Mouse (Mus musculus): Measurements from ENCODE around the gene Pgm5. TPM values are rescaled to one million over a fixed set of nuclear protein-coding genes. Genes with fewer than 3 reads are reported as not detected.

Gene Pgm5
- total and polyA plus RNA-seq, 3 experiments, result not detected

GRCm38 (mm10) chr19:24779996-24780395 is 81.7 kb downstream of the Pgm5 start:
- Histone ChIP-seq H3K9me3 (replicated peaks; ENCODE audit: insufficient read depth, low read length) (no peaks in the 10 kb centered on the region), H3K9ac (ENCODE audit: control insufficient read depth, low read depth, low read length, poor library complexity, severe bottlenecking) (no peak overlapping the region), H3K4me1 (ENCODE audit: control insufficient read depth in 1 of 2, insufficient read depth in 2 of 2, low read length in 2 of 2) (no peaks in the 10 kb centered on the region), H3K27me3 (ENCODE audit: control insufficient read depth in 1 of 2, insufficient read depth in 2 of 2, low read length in 2 of 2) (peaks cover 0 to 1% of the 10 kb centered on the region in 2 experiments; a peak in 2 of 4 replicates), H3K79me2 (ENCODE audit: control insufficient read depth, insufficient read depth, low read length, poor library complexity) (no peaks in the 10 kb centered on the region), H3K27ac (ENCODE audit: control insufficient read depth, low read depth, low read length) (no peak overlapping the region), H3K36me3 (ENCODE audit: control insufficient read depth in 1 of 2, insufficient read depth in 2 of 2, low read length in 2 of 2) (no peaks in the 10 kb centered on the region), H3K4me3 (ENCODE audit: control insufficient read depth in 1 of 2, insufficient read depth in 1 of 2, low read depth in 2 of 2, low read length in 2 of 2) (no peak overlapping the region)
- TF ChIP-seq USF2 (IDR thresholded peaks at IDR 0.05; ENCODE audit: borderline replicate concordance in 1 of 2, insufficient read depth in 1 of 2, low read depth in 1 of 2, low read length in 2 of 2), result no peak
- TF ChIP-seq BHLHE40 (IDR thresholded peaks at IDR 0.05; ENCODE audit: borderline replicate concordance, low read depth, low read length), result no peak
- TF ChIP-seq MYB (IDR thresholded peaks at IDR 0.05; ENCODE audit: low read depth, low read length), result no peak
- TF ChIP-seq MEF2A (IDR thresholded peaks at IDR 0.05; ENCODE audit: extremely low read depth, insufficient replicate concordance, low read depth, low read length, poor library complexity, severe bottlenecking), result no peak
- TF ChIP-seq SMC3 (IDR thresholded peaks at IDR 0.05; ENCODE audit: low read depth, low read length), result no peak
- no peak for TF ChIP-seq POLR2AphosphoS2 (IDR thresholded peaks at IDR 0.05; ENCODE audit: low read length)
- TF ChIP-seq MAX (IDR thresholded peaks at IDR 0.05; ENCODE audit: low read length), result no peak
- no peak for TF ChIP-seq UBTF (IDR thresholded peaks at IDR 0.05; ENCODE audit: borderline replicate concordance, insufficient read depth, low read depth, low read length)
- no peak for TF ChIP-seq GABPA (IDR thresholded peaks at IDR 0.05; ENCODE audit: low read depth, low read length)
- no peak for TF ChIP-seq POLR2A (IDR thresholded peaks at IDR 0.05; ENCODE audit: control insufficient read depth in 1 of 2, insufficient read depth in 1 of 2, low read depth in 1 of 2, low read length in 2 of 2, poor library complexity in 1 of 2)
- TF ChIP-seq TCF12 (IDR thresholded peaks at IDR 0.05; ENCODE audit: low read depth, low read length), result no peak
- TF ChIP-seq MYC (IDR thresholded peaks at IDR 0.05; ENCODE audit: low read depth, low read length), result no peak
- no peak for TF ChIP-seq JUND (IDR thresholded peaks at IDR 0.05; ENCODE audit: low read depth, low read length)
- TF ChIP-seq RCOR1 (IDR thresholded peaks at IDR 0.05; ENCODE audit: low read depth, low read length), result no peak
- TF ChIP-seq MAFK (IDR thresholded peaks at IDR 0.05; ENCODE audit: borderline replicate concordance, low read depth, low read length), result no peak
- TF ChIP-seq NRF1 (IDR thresholded peaks at IDR 0.05; ENCODE audit: insufficient read depth, low read depth, low read length, poor library complexity, severe bottlenecking), result no peak
- DNase-seq (ENCODE audit: low read depth, low spot score), result no peak

GRCm38 (mm10) chr19:24770345-24770744 is 91.3 kb downstream of the Pgm5 start:
- DNase-seq (ENCODE audit: low read depth, low spot score), result no peak
- Histone ChIP-seq H3K9ac (ENCODE audit: control insufficient read depth, low read depth, low read length, poor library complexity, severe bottlenecking) (no peak overlapping the region), H3K9me3 (replicated peaks; ENCODE audit: insufficient read depth, low read length) (no peaks in the 10 kb centered on the region), H3K79me2 (ENCODE audit: control insufficient read depth, insufficient read depth, low read length, poor library complexity) (no peaks in the 10 kb centered on the region), H3K4me1 (ENCODE audit: control insufficient read depth in 1 of 2, insufficient read depth in 2 of 2, low read length in 2 of 2) (no peaks in the 10 kb centered on the region), H3K27me3 (ENCODE audit: control insufficient read depth in 1 of 2, insufficient read depth in 2 of 2, low read length in 2 of 2) (peaks cover 0 to 1% of the 10 kb centered on the region in 2 experiments; a peak in 2 of 4 replicates), H3K4me3 (ENCODE audit: control insufficient read depth in 1 of 2, insufficient read depth in 1 of 2, low read depth in 2 of 2, low read length in 2 of 2) (no peak overlapping the region), H3K27ac (ENCODE audit: control insufficient read depth, low read depth, low read length) (no peak overlapping the region), H3K36me3 (ENCODE audit: control insufficient read depth in 1 of 2, insufficient read depth in 2 of 2, low read length in 2 of 2) (no peaks in the 10 kb centered on the region)
- TF ChIP-seq ZNF384 (IDR thresholded peaks at IDR 0.05; ENCODE audit: low read depth, low read length), result no peak
- TF ChIP-seq MEF2A (IDR thresholded peaks at IDR 0.05; ENCODE audit: extremely low read depth, insufficient replicate concordance, low read depth, low read length, poor library complexity, severe bottlenecking), result no peak
- no peak for TF ChIP-seq RCOR1 (IDR thresholded peaks at IDR 0.05; ENCODE audit: low read depth, low read length)
- no peak for TF ChIP-seq ZC3H11A (IDR thresholded peaks at IDR 0.05; ENCODE audit: low read depth, low read length)
- TF ChIP-seq JUND (IDR thresholded peaks at IDR 0.05; ENCODE audit: low read depth, low read length), result no peak
- no peak for TF ChIP-seq MAX (IDR thresholded peaks at IDR 0.05; ENCODE audit: low read length)
- no peak for TF ChIP-seq POLR2AphosphoS2 (IDR thresholded peaks at IDR 0.05; ENCODE audit: low read length)
- no peak for TF ChIP-seq TBP (IDR thresholded peaks at IDR 0.05; ENCODE audit: low read depth, low read length)
- TF ChIP-seq HCFC1 (IDR thresholded peaks at IDR 0.05; ENCODE audit: low read depth, low read length), result no peak
- TF ChIP-seq ZKSCAN1 (IDR thresholded peaks at IDR 0.05; ENCODE audit: low read depth, low read length), result no peak

All from MEL (cell line).